Mouse (Mus musculus) hindbrain, embryonic 12.5 days (tissue): ENCODE data around the gene Eif5. TPM values are rescaled to one million over a fixed set of nuclear protein-coding genes. Genes with fewer than 3 reads are reported as not detected.

ENCODE experiments used
- ATAC-seq: fragments of 200-750 bp; cut with Nextera tagmentation; 2 replicates; pipeline ENCODE4 v1.8.0; 2017; ENCODE audit warnings: moderate TSS enrichment; ENCODE audit not compliant: low FRiP score
- H3K27ac ChIP-seq: fragments of 300-500 bp; sonication (generic); 2 replicates; pipeline ENCODE4 v1.5.1; 2016; ENCODE audit warnings: mild to moderate bottlenecking
- H3K27me3 ChIP-seq: fragments of 300-500 bp; sonication (generic); 2 replicates; pipeline ENCODE4 v1.6.1; 2016; ENCODE audit warnings: mild to moderate bottlenecking
- H3K36me3 ChIP-seq: fragments of 300-500 bp; sonication (generic); 2 replicates; pipeline ENCODE4 v1.6.1; 2016; ENCODE audit warnings: mild to moderate bottlenecking
- H3K4me1 ChIP-seq: fragments of 300-500 bp; sonication (generic); 2 replicates; pipeline ENCODE4 v1.6.1; 2016
- H3K4me2 ChIP-seq: fragments of 300-500 bp; sonication (generic); replicated peaks from 2 replicates; pipeline ENCODE4 v1.6.1; 2016; ENCODE audit warnings: mild to moderate bottlenecking
- H3K4me3 ChIP-seq: fragments of 300-500 bp; sonication (generic); 2 replicates; pipeline ENCODE4 v1.5.1; 2016; ENCODE audit warnings: mild to moderate bottlenecking
- H3K9ac ChIP-seq: fragments of 300-500 bp; sonication (generic); 2 replicates; pipeline ENCODE4 v1.6.1; 2016; ENCODE audit warnings: mild to moderate bottlenecking, moderate library complexity
- H3K9me3 ChIP-seq: fragments of 300-500 bp; sonication (generic); replicated peaks from 2 replicates; pipeline ENCODE4 v1.6.1; 2016; ENCODE audit warnings: mild to moderate bottlenecking
- WGBS: fragments of 180-500 bp; shearing (Covaris S2); methylation state at CpG from one replicate; pipeline ENCODE4 v1.1.7; 2016; 5-methylcytosine and 5-hydroxymethylcytosine counted together
- polyA plus RNA-seq: library from polyadenylated mRNA; unstranded; fragments of >200 nt; fragmentation: Nextera tagmentation; extraction: Ambion mirVana; gene quantifications from 2 replicates; pipeline ENCODE4 v1.2.1, GENCODE M21; 2016

The Eif5 gene
- polyA plus RNA-seq, 1 experiment from 2014 or later = 662 TPM

GRCm38 (mm10) chr12:111529192-111529591 lies 8.6 kb upstream of the Eif5 start:
- Histone ChIP-seq H3K9ac (no peak overlapping the region), H3K4me2 (no peak overlapping the region), H3K27ac (no peak overlapping the region), H3K9me3 (no peaks in the 10 kb centered on the region), H3K4me3 (no peak overlapping the region), H3K4me1 (no peaks in the 10 kb centered on the region), H3K36me3 (no peaks in the 10 kb centered on the region), H3K27me3 (0 out of 2 replicates have a peak, but pooled peaks cover 2% of the 10 kb centered on the region)
- 28% methylated on average over 8 of the region's 8 CpGs for WGBS
- ATAC-seq = no peak

- H3K9ac ChIP-seq = no peak overlapping the region
- no peak for ATAC-seq
These were observed 4.6 kb upstream of the Eif5 start for GRCm38 (mm10) chr12:111533096-111533794.

GRCm38 (mm10) chr12:111535281-111535680 lies 2.5 kb upstream of the Eif5 start:
- Histone ChIP-seq H3K4me1 (peaks cover 21% of the 10 kb centered on the region), H3K4me3 (no peak overlapping the region), H3K27ac (no peak overlapping the region), H3K4me2 (no peak overlapping the region), H3K36me3 (peaks cover 12% of the 10 kb centered on the region), H3K9ac (no peak overlapping the region), H3K27me3 (no peaks in the 10 kb centered on the region), H3K9me3 (no peaks in the 10 kb centered on the region)
- WGBS = 67% methylated on average over 6 of the region's 6 CpGs
- no peak for ATAC-seq

More at GRCm38 (mm10) chr12:111533096-111533794, 4.6 kb upstream of the Eif5 start:
- no peak overlapping the region for H3K4me3 ChIP-seq
- 66% methylated on average over 11 of the region's 11 CpGs for WGBS
- H3K4me1 ChIP-seq = peaks cover 10% of the 10 kb centered on the region
- no peak overlapping the region for H3K27ac ChIP-seq
- H3K9me3 ChIP-seq = no peaks in the 10 kb centered on the region
- no peaks in the 10 kb centered on the region for H3K36me3 ChIP-seq
- H3K4me2 ChIP-seq = no peak overlapping the region
- H3K27me3 ChIP-seq = no peaks in the 10 kb centered on the region

GRCm38 (mm10) chr12:111535762-111536161 lies 2.1 kb upstream of the Eif5 start:
- no peak for ATAC-seq
- peaks cover 17% of the 10 kb centered on the region for H3K36me3 ChIP-seq
- H3K27me3 ChIP-seq = no peaks in the 10 kb centered on the region
- no peak overlapping the region for H3K4me2 ChIP-seq
- WGBS = 92% methylated on average over 5 of the region's 5 CpGs
- no peak overlapping the region for H3K27ac ChIP-seq
- no peaks in the 10 kb centered on the region for H3K9me3 ChIP-seq
- no peak overlapping the region for H3K4me3 ChIP-seq
- H3K9ac ChIP-seq = no peak overlapping the region
- peaks cover 25% of the 10 kb centered on the region for H3K4me1 ChIP-seq

- peak overlapping the region; percentile 97 for H3K4me3 ChIP-seq
- no peaks in the 10 kb centered on the region for H3K27me3 ChIP-seq
- peak overlapping the region; percentile 61 for H3K4me2 ChIP-seq
- 50% methylated on average over 4 of the region's 4 CpGs for WGBS
- no peaks in the 10 kb centered on the region for H3K9me3 ChIP-seq
- no peak overlapping the region for H3K27ac ChIP-seq
- peak overlapping the region; percentile 90 for H3K9ac ChIP-seq
- ATAC-seq = no peak
- H3K36me3 ChIP-seq = peaks cover 26% of the 10 kb centered on the region
- H3K4me1 ChIP-seq = peaks cover 28% of the 10 kb centered on the region
These were observed 1.1 kb upstream of the Eif5 start for GRCm38 (mm10) chr12:111536746-111537145.

- Histone ChIP-seq H3K4me1 (peaks cover 28% of the 10 kb centered on the region), H3K9ac (peak overlapping the region; percentile 90), H3K36me3 (peaks cover 32% of the 10 kb centered on the region), H3K27me3 (no peaks in the 10 kb centered on the region), H3K27ac (peak overlapping the region; percentile 86), H3K9me3 (no peaks in the 10 kb centered on the region), H3K4me3 (peak overlapping the region; percentile 97), H3K4me2 (peak overlapping the region; percentile 61)
- under 1% methylated on average over 22 of the region's 22 CpGs for WGBS
- ATAC-seq = peak; percentile 65
These were observed 475 bp upstream of the Eif5 start for GRCm38 (mm10) chr12:111537341-111537740.

GRCm38 (mm10) chr12:111538292-111539040 lies 650 bp downstream of the Eif5 start:
- Histone ChIP-seq H3K27me3 (no peaks in the 10 kb centered on the region), H3K9ac (peak overlapping the region; percentile 97), H3K4me1 (peaks cover 28% of the 10 kb centered on the region), H3K36me3 (peaks cover 43% of the 10 kb centered on the region), H3K4me2 (peak overlapping the region; percentile 74), H3K27ac (peak overlapping the region; percentile 98), H3K4me3 (peak overlapping the region; percentile 97), H3K9me3 (no peaks in the 10 kb centered on the region)
- under 1% methylated on average over 85 of the region's 111 CpGs for WGBS
- peak; percentile 61 for ATAC-seq

GRCm38 (mm10) chr12:111539041-111539345 lies 1.2 kb downstream of the Eif5 start:
- WGBS = 1% methylated on average over 15 of the region's 18 CpGs
- H3K27ac ChIP-seq = peak overlapping the region; percentile 98
- no peaks in the 10 kb centered on the region for H3K27me3 ChIP-seq
- H3K4me1 ChIP-seq = peaks cover 28% of the 10 kb centered on the region
- peak overlapping the region; percentile 74 for H3K4me2 ChIP-seq
- peak overlapping the region; percentile 97 for H3K4me3 ChIP-seq
- peak overlapping the region; percentile 97 for H3K9ac ChIP-seq
- no peaks in the 10 kb centered on the region for H3K9me3 ChIP-seq
- peaks cover 48% of the 10 kb centered on the region for H3K36me3 ChIP-seq
- ATAC-seq = no peak

GRCm38 (mm10) chr12:111547070-111547469 lies 9.3 kb downstream of the Eif5 start:
- H3K27ac ChIP-seq = no peak overlapping the region
- peaks cover 50% of the 10 kb centered on the region for H3K36me3 ChIP-seq
- no peaks in the 10 kb centered on the region for H3K4me1 ChIP-seq
- H3K4me3 ChIP-seq = no peak overlapping the region
- no peaks in the 10 kb centered on the region for H3K9me3 ChIP-seq
- ATAC-seq = no peak
- H3K9ac ChIP-seq = no peak overlapping the region
- no peaks in the 10 kb centered on the region for H3K27me3 ChIP-seq
- 89% methylated on average over 3 of the region's 3 CpGs for WGBS
- H3K4me2 ChIP-seq = no peak overlapping the region

- H3K4me1 ChIP-seq = no peaks in the 10 kb centered on the region
- no peak for ATAC-seq
- no peaks in the 10 kb centered on the region for H3K27me3 ChIP-seq
- no peak overlapping the region for H3K27ac ChIP-seq
- H3K9ac ChIP-seq = no peak overlapping the region
- WGBS = 56% methylated on average over 2 of the region's 2 CpGs
- no peak overlapping the region for H3K4me2 ChIP-seq
- H3K36me3 ChIP-seq = peaks cover 34% of the 10 kb centered on the region
- H3K9me3 ChIP-seq = no peaks in the 10 kb centered on the region
- H3K4me3 ChIP-seq = no peak overlapping the region
These were observed 10.9 kb downstream of the Eif5 start for GRCm38 (mm10) chr12:111548555-111549289.

- Histone ChIP-seq H3K27me3 (no peaks in the 10 kb centered on the region), H3K4me1 (no peaks in the 10 kb centered on the region), H3K36me3 (peaks cover 19% of the 10 kb centered on the region), H3K9ac (no peak overlapping the region), H3K4me2 (no peak overlapping the region), H3K27ac (no peak overlapping the region), H3K9me3 (no peaks in the 10 kb centered on the region), H3K4me3 (no peak overlapping the region)
- ATAC-seq = no peak
- WGBS = 58% methylated on average over 1 of the region's 1 CpGs
These were observed 12.9 kb downstream of the Eif5 start for GRCm38 (mm10) chr12:111550679-111551078.

GRCm38 (mm10) chr12:111552342-111552741 lies 14.5 kb downstream of the Eif5 start:
- no peak overlapping the region for H3K27ac ChIP-seq
- no peak overlapping the region for H3K4me2 ChIP-seq
- H3K4me1 ChIP-seq = no peaks in the 10 kb centered on the region
- 75% methylated on average over 8 of the region's 8 CpGs for WGBS
- no peak overlapping the region for H3K9ac ChIP-seq
- H3K9me3 ChIP-seq = no peaks in the 10 kb centered on the region
- H3K27me3 ChIP-seq = no peaks in the 10 kb centered on the region
- H3K36me3 ChIP-seq = peaks cover 11% of the 10 kb centered on the region
- no peak for ATAC-seq
- H3K4me3 ChIP-seq = no peak overlapping the region
